Mouse (Mus musculus) MEL (cell line): ENCODE measurements around the gene Csnk2b. TPM values are rescaled to one million over a fixed set of nuclear protein-coding genes. Genes with fewer than 3 reads are reported as not detected.

ENCODE experiments used
- DNase-seq: peaks from one replicate; pipeline ENCODE4 v3.0.0; 2011; ENCODE audit warnings: low read depth, low spot score
- H3K27ac ChIP-seq: 2 replicates; pipeline ENCODE4 v1.5.1; 2012; ENCODE audit warnings: low read depth, mild to moderate bottlenecking, control low read depth, low read length, moderate library complexity; ENCODE audit not compliant: control insufficient read depth
- H3K27me3 ChIP-seq, 2 experiments: fragments of 150-350 bp in 1 of 2; sonication (generic) in 1 of 2; 2 replicates each; pipeline ENCODE4 v1.6.1; 2012; ENCODE audit warnings: low read length in 2 of 2, mild to moderate bottlenecking in 2 of 2, improper control_type of control experiment in 1 of 2, moderate library complexity in 1 of 2; ENCODE audit not compliant: insufficient read depth in 2 of 2, control insufficient read depth in 1 of 2
- H3K36me3 ChIP-seq, 2 experiments: 2 replicates each; pipeline ENCODE4 v1.6.1; 2012 to 2014; ENCODE audit warnings: low read length in 2 of 2, improper control_type of control experiment in 1 of 2, inconsistent platforms in 1 of 2, mild to moderate bottlenecking in 1 of 2; ENCODE audit not compliant: insufficient read depth in 2 of 2, control insufficient read depth in 1 of 2
- H3K4me1 ChIP-seq, 2 experiments: fragments of 150-350 bp in 1 of 2; sonication (generic) in 1 of 2; 2 replicates each; pipeline ENCODE4 v1.6.1; 2012; ENCODE audit warnings: low read length in 2 of 2, improper control_type of control experiment in 1 of 2, mild to moderate bottlenecking in 1 of 2; ENCODE audit not compliant: insufficient read depth in 2 of 2, control insufficient read depth in 1 of 2
- H3K4me3 ChIP-seq, 2 experiments: fragments of 150-350 bp in 1 of 2; sonication (generic) in 1 of 2; 2 replicates each; pipeline ENCODE4 v1.5.1; 2012; ENCODE audit warnings: low read depth in 2 of 2, low read length in 2 of 2, mild to moderate bottlenecking in 2 of 2, moderate library complexity in 2 of 2, control low read depth in 1 of 2, improper control_type of control experiment in 1 of 2; ENCODE audit not compliant: control insufficient read depth in 1 of 2, insufficient read depth in 1 of 2
- H3K79me2 ChIP-seq: 2 replicates; pipeline ENCODE4 v1.6.1; 2012; ENCODE audit warnings: mild to moderate bottlenecking, low read length, moderate library complexity; ENCODE audit not compliant: control insufficient read depth, poor library complexity, insufficient read depth
- H3K9ac ChIP-seq: 2 replicates; pipeline ENCODE4 v1.6.1; 2012; ENCODE audit warnings: low read depth, mild to moderate bottlenecking, control low read depth, low read length, moderate library complexity; ENCODE audit not compliant: control insufficient read depth, poor library complexity, severe bottlenecking
- H3K9me3 ChIP-seq: fragments of 150-350 bp; sonication (generic); replicated peaks from 2 replicates; pipeline ENCODE4 v1.6.1; 2012; ENCODE audit warnings: mild to moderate bottlenecking, low read length, improper control_type of control experiment, moderate library complexity; ENCODE audit not compliant: insufficient read depth
- BHLHE40 ChIP-seq: IDR thresholded peaks from 2 replicates; pipeline ENCODE4 v1.6.1; 2012; ENCODE audit warnings: low read depth, mild to moderate bottlenecking, inconsistent platforms, low read length, improper control_type of control experiment, borderline replicate concordance
- CHD2 ChIP-seq: IDR thresholded peaks from 2 replicates; pipeline ENCODE4 v1.6.1; 2011; ENCODE audit warnings: low read length, improper control_type of control experiment
- ELF1 ChIP-seq: IDR thresholded peaks from 2 replicates; pipeline ENCODE4 v1.6.1; 2014; ENCODE audit warnings: low read depth, mild to moderate bottlenecking, inconsistent platforms, low read length, improper control_type of control experiment, moderate library complexity
- EP300 ChIP-seq, 2 experiments: IDR thresholded peaks; 2 replicates each; pipeline ENCODE4 v1.6.1; 2011; ENCODE audit warnings: improper control_type of control experiment in 2 of 2, low read length in 2 of 2, low read depth in 1 of 2, mild to moderate bottlenecking in 1 of 2
- ETS1 ChIP-seq: IDR thresholded peaks from 2 replicates; pipeline ENCODE4 v1.6.1; 2012; ENCODE audit warnings: low read depth, mild to moderate bottlenecking, inconsistent platforms, low read length, improper control_type of control experiment, moderate library complexity
- GATA1 ChIP-seq: IDR thresholded peaks from 2 replicates; pipeline ENCODE4 v1.6.1; 2011; ENCODE audit warnings: low read depth, low read length, improper control_type of control experiment
- HCFC1 ChIP-seq: IDR thresholded peaks from 2 replicates; pipeline ENCODE4 v1.6.1; 2012; ENCODE audit warnings: low read depth, mild to moderate bottlenecking, inconsistent platforms, low read length, improper control_type of control experiment, moderate library complexity
- JUND ChIP-seq: IDR thresholded peaks from 2 replicates; pipeline ENCODE4 v1.6.1; 2011; ENCODE audit warnings: low read depth, mild to moderate bottlenecking, improper control_type of control experiment, low read length
- KAT2A ChIP-seq: conservative IDR thresholded peaks from 2 replicates; pipeline ENCODE4 v1.6.1; 2012; ENCODE audit warnings: low read depth, low read length, improper control_type of control experiment, inconsistent platforms
- MAX ChIP-seq: IDR thresholded peaks from 2 replicates; pipeline ENCODE4 v1.6.1; 2011; ENCODE audit warnings: low read length, improper control_type of control experiment
- MAZ ChIP-seq: IDR thresholded peaks from 2 replicates; pipeline ENCODE4 v1.6.1; 2012; ENCODE audit warnings: low read depth, mild to moderate bottlenecking, inconsistent platforms, low read length, improper control_type of control experiment
- MXI1 ChIP-seq: IDR thresholded peaks from 2 replicates; pipeline ENCODE4 v1.6.1; 2011; ENCODE audit warnings: mild to moderate bottlenecking, low read depth, low read length, improper control_type of control experiment
- MYB ChIP-seq: IDR thresholded peaks from 2 replicates; pipeline ENCODE4 v1.6.1; 2011; ENCODE audit warnings: mild to moderate bottlenecking, low read depth, low read length, improper control_type of control experiment
- MYC ChIP-seq: IDR thresholded peaks from 2 replicates; pipeline ENCODE4 v1.6.1; 2011; ENCODE audit warnings: low read depth, mild to moderate bottlenecking, low read length, improper control_type of control experiment, moderate library complexity
- NELFE ChIP-seq: IDR thresholded peaks from 2 replicates; pipeline ENCODE4 v1.6.1; 2011; ENCODE audit warnings: low read depth, low read length, improper control_type of control experiment
- POLR2A ChIP-seq, 2 experiments: IDR thresholded peaks; 2 replicates each; pipeline ENCODE4 v1.6.1; 2011 to 2012; ENCODE audit warnings: low read length in 2 of 2, mild to moderate bottlenecking in 2 of 2, control low read depth in 1 of 2, improper control_type of control experiment in 1 of 2, low read depth in 1 of 2, moderate library complexity in 1 of 2; ENCODE audit not compliant: control insufficient read depth in 1 of 2, insufficient read depth in 1 of 2, poor library complexity in 1 of 2
- POLR2AphosphoS2 ChIP-seq: IDR thresholded peaks from 2 replicates; pipeline ENCODE4 v1.6.1; 2011; ENCODE audit warnings: low read length, improper control_type of control experiment
- SIN3A ChIP-seq: IDR thresholded peaks from 2 replicates; pipeline ENCODE4 v1.6.1; 2012; ENCODE audit warnings: low read length, improper control_type of control experiment, inconsistent platforms
- SMC3 ChIP-seq: IDR thresholded peaks from 2 replicates; pipeline ENCODE4 v1.6.1; 2011; ENCODE audit warnings: low read depth, low read length, improper control_type of control experiment
- TAL1 ChIP-seq: IDR thresholded peaks from 2 replicates; pipeline ENCODE4 v1.6.1; 2012; ENCODE audit warnings: mild to moderate bottlenecking, inconsistent platforms, low read length, moderate library complexity, mixed read lengths
- TBP ChIP-seq: IDR thresholded peaks from 2 replicates; pipeline ENCODE4 v1.8.0; 2011; ENCODE audit warnings: low read depth, low read length, improper control_type of control experiment
- TCF12 ChIP-seq: IDR thresholded peaks from 2 replicates; pipeline ENCODE4 v1.6.1; 2014; ENCODE audit warnings: low read depth, mild to moderate bottlenecking, inconsistent platforms, low read length, improper control_type of control experiment, moderate library complexity
- USF1 ChIP-seq: IDR thresholded peaks from 2 replicates; pipeline ENCODE4 v1.6.1; 2014; ENCODE audit warnings: low read depth, mild to moderate bottlenecking, inconsistent platforms, low read length, improper control_type of control experiment, moderate library complexity
- USF2 ChIP-seq, 2 experiments: IDR thresholded peaks; 2 replicates each; pipeline ENCODE4 v1.6.1; 2011 to 2012; ENCODE audit warnings: improper control_type of control experiment in 2 of 2, low read length in 2 of 2, borderline replicate concordance in 1 of 2, inconsistent platforms in 1 of 2, low read depth in 1 of 2, mild to moderate bottlenecking in 1 of 2; ENCODE audit not compliant: insufficient read depth in 1 of 2
- ZC3H11A ChIP-seq: IDR thresholded peaks from 2 replicates; pipeline ENCODE4 v1.6.1; 2012; ENCODE audit warnings: low read depth, mild to moderate bottlenecking, inconsistent platforms, low read length, improper control_type of control experiment
- ZMIZ1 ChIP-seq: IDR thresholded peaks from 2 replicates; pipeline ENCODE4 v1.6.1; 2012; ENCODE audit warnings: low read depth, mild to moderate bottlenecking, inconsistent platforms, low read length, improper control_type of control experiment, moderate library complexity
- ZNF384 ChIP-seq: IDR thresholded peaks from 2 replicates; pipeline ENCODE4 v1.6.1; 2012; ENCODE audit warnings: low read depth, mild to moderate bottlenecking, inconsistent platforms, low read length, improper control_type of control experiment
- polyA plus RNA-seq, 2 experiments: library from polyadenylated mRNA; stranded (reverse) in 1 of 2; unstranded in 1 of 2; fragments of >175 nt in 1 of 2; fragments of >200 nt in 1 of 2; gene quantifications; 2 replicates each; pipeline versions ENCODE4 v1.2.1 to v1.2.4; 2012; ENCODE audit warnings: low replicate concordance in 2 of 2, low read depth in 1 of 2; ENCODE audit not compliant: insufficient read length in 2 of 2, insufficient read depth in 1 of 2, missing spikeins in 1 of 2
- total RNA-seq: library from RNA; depleted of rRNA; stranded (reverse); fragments of 300-350 nt; gene quantifications from 2 replicates; pipeline ENCODE4 v1.2.3, GENCODE M21; 2012

The Csnk2b gene
- total and polyA plus RNA-seq, 3 experiments: 222 to 607 TPM; not detected in 1

GRCm38 (mm10) chr17:35165451-35166155 is 43.8 kb upstream of the Csnk2b start:
- Histone ChIP-seq H3K27ac (peak overlapping the region; percentile 96), H3K9ac (peak overlapping the region; percentile 85), H3K9me3 (no peaks in the 10 kb centered on the region), H3K27me3 (no peaks in the 10 kb centered on the region), H3K79me2 (peaks cover 43% of the 10 kb centered on the region), H3K36me3 (peaks cover 13 to 21% of the 10 kb centered on the region in 2 experiments), H3K4me3 (peak overlapping the region; percentile 89 to 92), H3K4me1 (peaks cover 3 to 13% of the 10 kb centered on the region in 2 experiments; a peak in 3 of 4 replicates)
- no peak for DNase-seq
- TF ChIP-seq SMC3 (no peak), MXI1 (peak; percentile 51; the same call in 1 of the 2 replicates), ELF1 (no peak), ETS1 (no peak), POLR2A (IDR thresholded peaks at IDR 0.05; ENCODE audit: control insufficient read depth in 1 of 2, insufficient read depth in 1 of 2, low read depth in 1 of 2, low read length in 2 of 2, poor library complexity in 1 of 2) (no peak; a peak in 1 of 4 replicates), POLR2AphosphoS2 (no peak), CHD2 (no peak), MAZ (no peak), ZC3H11A (no peak)

GRCm38 (mm10) chr17:35164568-35165450 is 43.0 kb upstream of the Csnk2b start, which contains the start of gene Prrc2a:
Gene Prrc2a, minus strand, starts transcription at chr17:35164897.
- peak within 1 kb of the TSS; percentile 92 to 97 for H3K4me3 ChIP-seq
- no peaks in the 10 kb centered on the region for H3K27me3 ChIP-seq
- H3K9ac ChIP-seq: peak within 1 kb of the TSS; percentile 85
- peak within 1 kb of the TSS; percentile 96 for H3K27ac ChIP-seq
- peaks cover 21% of the 10 kb centered on the region in 2 experiments for H3K36me3 ChIP-seq
- no peaks in the 10 kb centered on the region for H3K9me3 ChIP-seq
- peaks cover 50% of the 10 kb centered on the region for H3K79me2 ChIP-seq
- peaks cover 3 to 13% of the 10 kb centered on the region in 2 experiments; a peak in 3 of 4 replicates for H3K4me1 ChIP-seq
- peak; percentile 99 for DNase-seq
- TF ChIP-seq EP300 (IDR thresholded peaks at IDR 0.05; ENCODE audit: low read depth in 1 of 2, low read length in 2 of 2) (peak in 1 of 2 experiments; percentile 49; a peak in 1 of 4 replicates), KAT2A (peak; percentile 40; the same call in 1 of the 2 replicates), GATA1 (peak; percentile 92), TCF12 (peak; percentile 27), SIN3A (peak; percentile 87), ZNF384 (peak; percentile 92), MXI1 (peak; percentile 58), BHLHE40 (no peak), ZMIZ1 (peak; percentile 82), POLR2AphosphoS2 (peak; percentile 51; the same call in 1 of the 2 replicates), MAX (peak; percentile 34; the same call in 1 of the 2 replicates), USF2 (IDR thresholded peaks at IDR 0.05; ENCODE audit: borderline replicate concordance in 1 of 2, insufficient read depth in 1 of 2, low read depth in 1 of 2, low read length in 2 of 2) (no peak), TAL1 (no peak), MYC (peak; percentile 50; the same call in 1 of the 2 replicates), TBP (peak; percentile 67; the same call in 1 of the 2 replicates), MAZ (peak; percentile 92; the same call in 1 of the 2 replicates), JUND (no peak), USF1 (peak; percentile 38), MYB (peak; percentile 95), SMC3 (no peak), ELF1 (peak; percentile 67; the same call in 1 of the 2 replicates), HCFC1 (peak; percentile 91), POLR2A (IDR thresholded peaks at IDR 0.05; ENCODE audit: control insufficient read depth in 1 of 2, insufficient read depth in 1 of 2, low read depth in 1 of 2, low read length in 2 of 2, poor library complexity in 1 of 2) (peak; percentile 64 to 75), NELFE (peak; percentile 72)
